Mouse (Mus musculus) small intestine, adult 2 months (tissue): ENCODE measurements around the gene Chst8.

ENCODE experiments used
- CTCF ChIP-seq: fragments of 200-500 bp; IDR thresholded peaks from 2 replicates; pipeline ENCODE4 v1.5.1; 2012; ENCODE audit warnings: low read depth, mild to moderate bottlenecking, control low read depth, inconsistent platforms, low read length, moderate library complexity, mixed read lengths; ENCODE audit not compliant: insufficient replicate concordance, insufficient read length; ENCODE audit errors: extremely low read depth
- POLR2A ChIP-seq: fragments of 200-500 bp; IDR thresholded peaks from 2 replicates; pipeline ENCODE4 v1.6.1; 2012; ENCODE audit warnings: low read depth, mild to moderate bottlenecking, control low read depth, inconsistent platforms, low read length, moderate library complexity

GRCm38 (mm10) chr7:34752151-34752762, 60.3 kb downstream of the Chst8 start:
- no peak for TF ChIP-seq POLR2A
- no peak for TF ChIP-seq CTCF
